Mouse (Mus musculus) splenic B cell, adult 2 months (primary cell): ENCODE data around the gene Cyp17a1.

ENCODE experiments used
- DNase-seq: peaks from one replicate; pipeline ENCODE4 v3.0.0-alpha.2; 2011; ENCODE audit warnings: low read depth, low spot score
- H3K27me3 ChIP-seq: 2 replicates; pipeline ENCODE4 v1.6.1; 2012; ENCODE audit warnings: mild to moderate bottlenecking, low read length, moderate library complexity, mixed read lengths; ENCODE audit not compliant: control insufficient read depth, poor library complexity, insufficient read depth, severe bottlenecking
- H3K36me3 ChIP-seq: 2 replicates; pipeline ENCODE4 v1.6.1; 2012; ENCODE audit warnings: mild to moderate bottlenecking, low read length, moderate library complexity, mixed read lengths; ENCODE audit not compliant: control insufficient read depth, poor library complexity, insufficient read depth, severe bottlenecking

Gene Cyp17a1

DNA sequence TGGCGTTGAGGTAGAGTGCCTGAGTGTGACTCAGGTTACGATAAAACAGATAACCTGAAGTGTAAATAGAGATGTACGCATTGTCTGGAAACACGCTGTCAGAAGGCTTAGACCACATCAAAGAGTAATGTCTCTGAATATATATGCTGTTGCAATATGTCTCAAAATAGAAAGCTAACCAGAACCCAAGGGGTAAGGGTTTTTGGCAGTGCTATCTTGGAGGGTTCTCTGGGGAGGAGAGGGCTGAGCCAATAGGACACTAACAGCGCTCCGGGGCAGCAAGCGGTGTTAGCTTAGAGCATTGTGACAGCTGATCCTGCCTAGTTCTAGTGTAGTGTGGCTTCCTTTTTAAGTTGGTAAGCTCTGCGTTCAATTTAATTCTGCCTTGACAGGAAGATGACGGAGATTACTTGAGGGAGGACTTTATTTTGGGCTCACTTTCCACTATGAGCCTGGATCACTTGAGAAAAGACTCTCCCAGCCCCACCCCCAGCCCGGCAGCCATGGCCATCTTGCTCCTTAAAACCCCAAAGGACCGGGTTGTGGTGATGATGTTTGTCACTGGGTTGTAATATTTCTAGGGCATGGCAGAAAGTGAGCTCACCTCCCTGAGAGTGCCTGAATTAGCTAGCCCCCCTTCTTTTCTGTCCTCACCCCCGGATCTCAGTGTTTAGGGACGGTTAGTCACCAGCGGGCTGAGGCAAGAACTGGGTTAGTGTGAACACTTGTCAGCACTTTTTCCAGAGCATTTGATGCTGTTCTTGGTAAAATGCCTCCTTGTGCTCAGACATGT is 52.8 kb downstream of the Cyp17a1 start:
- no peaks in the 10 kb centered on the region for H3K27me3 ChIP-seq
- H3K36me3 ChIP-seq = no peaks in the 10 kb centered on the region; the same call in 1 of the 2 replicates
- DNase-seq = no peak

DNA sequence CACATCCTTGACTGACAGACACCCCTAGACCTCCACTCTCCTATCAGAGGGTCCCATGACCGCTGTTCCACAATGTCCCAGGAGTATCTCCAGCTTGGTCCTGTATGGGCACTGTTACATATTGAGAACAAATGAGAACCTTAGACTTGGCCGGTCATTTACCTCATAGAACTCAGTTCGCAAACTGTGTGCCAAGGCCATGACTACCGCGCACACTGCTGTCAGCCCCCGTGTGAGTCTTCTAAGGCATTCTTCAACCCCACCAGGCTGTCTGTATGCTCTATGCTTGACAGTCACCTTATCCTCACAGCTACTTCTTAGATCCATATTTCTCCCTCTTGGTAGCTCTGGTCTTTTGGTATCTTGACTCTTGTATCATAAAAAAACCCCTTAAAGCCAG is 53.5 kb downstream of the Cyp17a1 start:
- Histone ChIP-seq H3K36me3 (peaks cover under 1% of the 10 kb centered on the region; the same call in 1 of the 2 replicates), H3K27me3 (no peaks in the 10 kb centered on the region)
- DNase-seq = no peak

DNA sequence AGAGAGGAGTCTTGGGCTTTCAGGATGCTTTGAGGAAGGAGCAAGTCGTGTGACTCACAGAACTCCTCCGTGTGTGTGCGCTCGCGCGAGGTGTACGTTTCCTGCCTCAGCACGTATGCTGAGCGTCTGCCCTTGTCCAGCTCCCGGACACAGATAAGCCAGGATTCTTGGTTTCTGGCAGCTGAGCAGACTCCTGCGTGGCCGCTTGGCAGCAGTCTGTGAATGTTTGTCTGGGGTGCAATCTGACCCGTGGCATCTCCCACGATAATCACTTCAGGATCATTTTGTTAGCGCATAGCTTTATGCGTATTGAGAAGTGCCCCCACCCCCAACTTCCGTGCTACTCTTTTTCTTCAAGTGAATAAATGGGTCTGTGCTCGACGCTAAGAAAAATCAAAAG is 54.0 kb downstream of the Cyp17a1 start:
- DNase-seq = no peak
- Histone ChIP-seq H3K36me3 (peaks cover 2% of the 10 kb centered on the region; the same call in 1 of the 2 replicates), H3K27me3 (no peaks in the 10 kb centered on the region)

DNA sequence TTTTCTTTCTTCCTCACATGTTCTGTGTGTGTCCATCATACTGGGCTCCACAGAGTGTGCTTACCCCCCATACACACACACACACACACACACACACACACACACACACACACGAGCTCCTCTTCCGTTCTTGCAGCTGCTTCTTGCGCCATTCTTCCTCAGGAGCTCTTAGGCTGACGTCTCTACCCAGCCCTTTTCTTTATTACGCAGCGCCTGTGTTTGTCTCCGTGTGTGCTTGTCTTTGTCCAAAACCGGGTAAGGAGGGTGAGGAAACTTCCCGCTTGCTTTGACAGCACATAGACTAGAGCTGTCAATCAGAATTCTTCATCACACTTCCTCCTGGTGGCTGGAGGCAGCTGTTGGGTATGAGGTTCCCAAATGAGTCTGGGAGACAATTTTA is 54.6 kb downstream of the Cyp17a1 start:
- no peak for DNase-seq
- H3K27me3 ChIP-seq = no peaks in the 10 kb centered on the region
- H3K36me3 ChIP-seq = peaks cover 2% of the 10 kb centered on the region; the same call in 1 of the 2 replicates

DNA sequence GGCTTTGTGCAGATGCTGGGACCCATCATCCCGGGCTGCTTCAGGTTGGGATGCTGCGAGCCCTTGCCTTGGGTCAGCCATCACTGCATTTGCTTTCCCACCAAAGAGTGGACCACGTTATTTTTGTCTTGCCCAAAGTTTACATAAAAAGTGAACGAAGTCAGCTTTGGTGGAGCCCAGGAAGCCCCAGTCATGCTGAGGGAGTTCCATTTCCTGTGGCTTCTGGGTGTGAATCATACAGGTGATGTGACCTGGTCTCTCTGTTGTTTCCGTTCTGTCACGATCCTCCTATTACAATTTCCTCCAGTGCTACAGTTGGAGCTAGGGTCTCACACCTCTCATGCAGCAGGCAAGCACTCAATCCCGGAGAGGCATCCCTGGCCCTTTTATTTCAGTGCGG is 55.6 kb downstream of the Cyp17a1 start:
- DNase-seq = no peak

More for the DNA sequence above, 55.6 kb downstream of the Cyp17a1 start:
- Histone ChIP-seq H3K36me3 (peaks cover 4% of the 10 kb centered on the region), H3K27me3 (no peaks in the 10 kb centered on the region)
